Mouse (Mus musculus) adrenal gland, postnatal 10 days (tissue): Measurements from ENCODE around the gene Gm10401. TPM values are rescaled to one million over a fixed set of nuclear protein-coding genes. Genes with fewer than 3 reads are reported as not detected.

Source experiments
- DNase-seq: peaks from one replicate; pipeline ENCODE4 v3.0.0; 2021; ENCODE audit warnings: mixed read lengths
- total RNA-seq, 2 experiments: library from RNA; stranded (reverse); gene quantifications; 2 replicates each; pipeline ENCODE4 v1.2.3; 2021

Gm10401 gene
- total RNA-seq, 2 experiments from 2014 or later, result not detected

DNA sequence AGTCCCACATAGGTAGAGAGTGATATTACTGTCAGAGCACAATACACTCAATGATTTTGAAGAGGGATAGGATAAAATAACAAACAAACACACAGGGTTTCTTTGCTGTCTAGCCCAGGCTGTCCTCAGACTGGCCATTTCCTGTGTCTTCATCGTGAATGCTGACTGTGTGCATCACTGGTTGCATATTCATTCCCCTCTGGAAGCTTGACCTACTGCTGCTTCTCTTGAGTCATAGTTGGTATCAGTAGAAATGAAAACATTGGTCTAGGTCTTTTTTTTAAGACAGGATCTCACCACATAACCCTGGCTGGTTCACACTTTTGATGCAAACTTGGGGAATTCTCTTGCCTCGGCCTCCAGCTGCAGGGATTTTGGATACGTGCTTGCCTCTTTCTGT is 28.5 kb downstream of the Gm10401 start:
- no peak for DNase-seq

DNA sequence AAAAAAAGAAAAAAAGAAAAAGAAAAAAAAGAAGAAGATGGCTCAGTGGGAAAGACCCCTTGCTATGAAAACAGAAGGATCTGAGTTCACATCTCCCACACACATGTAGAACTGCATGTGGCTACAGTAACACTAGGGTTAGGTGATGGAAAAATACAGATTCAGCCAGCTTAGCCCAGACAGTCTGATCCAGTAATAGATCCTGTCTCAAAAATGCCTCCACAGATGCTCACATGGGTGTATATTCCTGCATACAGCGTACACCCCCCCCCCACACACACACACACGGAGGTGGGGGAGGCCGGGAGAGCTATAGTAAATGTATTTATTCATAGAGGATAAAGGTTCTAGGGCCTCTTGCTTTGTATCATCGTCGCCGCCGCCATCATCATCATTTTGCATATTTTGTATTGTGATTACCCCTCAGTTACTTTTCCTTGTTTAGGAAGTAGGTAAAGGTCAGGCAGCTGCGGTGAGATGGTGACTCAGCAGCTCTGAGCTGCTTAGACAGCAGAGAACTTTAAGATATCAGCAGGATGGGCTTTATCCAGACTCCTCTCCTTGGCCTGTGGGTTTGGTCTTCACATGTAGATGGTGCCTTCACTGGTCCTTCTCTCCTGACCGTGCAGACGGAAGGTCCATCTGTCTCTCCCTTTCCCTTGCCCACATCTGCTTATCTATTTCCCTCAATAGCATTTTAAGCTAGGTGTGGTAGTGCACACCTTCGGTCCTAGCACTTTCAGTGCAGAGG is 29.2 kb downstream of the Gm10401 start:
- no peak for DNase-seq

DNA sequence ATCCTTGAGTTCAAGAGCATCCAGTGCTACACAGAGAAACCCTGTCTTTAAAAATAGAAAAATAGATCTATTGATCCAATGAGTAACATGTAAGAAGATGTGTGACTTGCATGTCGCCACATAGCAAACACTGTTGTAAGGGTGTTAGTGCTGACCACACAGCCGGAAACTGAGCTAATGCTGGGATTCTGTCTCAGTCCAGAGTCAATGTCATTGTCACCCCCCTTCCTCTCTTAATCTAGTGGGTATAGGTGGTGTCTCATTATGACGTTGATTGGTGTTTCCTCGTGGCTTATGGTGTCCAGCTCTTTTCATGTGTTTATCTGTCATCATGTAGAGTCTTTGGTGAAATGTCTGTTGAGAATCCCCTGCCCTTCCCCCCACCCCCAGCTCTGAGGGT is 31.9 kb downstream of the Gm10401 start:
- no peak for DNase-seq

DNA sequence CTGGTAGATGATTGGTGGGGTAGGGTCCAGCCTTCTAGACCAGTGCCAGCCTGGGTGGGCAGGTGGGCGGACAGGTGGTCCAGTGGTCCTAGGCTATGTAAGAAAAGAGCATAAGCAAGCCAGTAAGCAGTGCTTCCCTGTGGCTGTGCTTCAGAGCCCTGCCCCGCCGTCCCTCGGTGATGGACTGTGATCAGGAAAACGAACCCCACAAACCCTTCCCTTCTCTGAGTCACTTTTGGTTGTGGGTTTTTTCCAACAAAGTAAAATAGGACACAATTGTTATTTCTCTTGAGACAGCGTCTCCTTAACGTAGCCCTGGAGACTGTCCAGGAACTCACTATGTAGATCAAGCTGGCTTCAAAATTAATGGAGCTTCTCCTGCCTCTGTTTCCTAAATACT is 34.7 kb downstream of the Gm10401 start:
- no peak for DNase-seq

DNA sequence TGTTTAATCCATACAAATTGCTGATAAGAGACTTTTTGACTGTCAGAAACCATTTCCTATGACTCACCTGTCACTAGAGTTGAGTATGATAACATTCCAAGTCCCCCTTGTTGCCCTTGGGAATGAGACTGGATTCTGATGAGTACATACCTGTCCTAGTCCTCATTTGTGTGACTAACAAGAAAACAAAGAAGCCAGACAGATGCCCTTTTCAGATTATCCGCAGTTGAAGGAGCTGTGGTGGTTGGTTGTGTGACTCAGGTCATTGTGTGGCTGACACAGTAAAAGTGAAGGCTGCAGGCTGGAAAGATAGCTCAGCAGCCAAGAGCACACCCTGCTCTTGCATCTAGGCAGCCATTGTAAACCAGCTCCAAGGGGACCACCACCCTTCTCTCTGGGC is 35.5 kb downstream of the Gm10401 start:
- no peak for DNase-seq

DNA sequence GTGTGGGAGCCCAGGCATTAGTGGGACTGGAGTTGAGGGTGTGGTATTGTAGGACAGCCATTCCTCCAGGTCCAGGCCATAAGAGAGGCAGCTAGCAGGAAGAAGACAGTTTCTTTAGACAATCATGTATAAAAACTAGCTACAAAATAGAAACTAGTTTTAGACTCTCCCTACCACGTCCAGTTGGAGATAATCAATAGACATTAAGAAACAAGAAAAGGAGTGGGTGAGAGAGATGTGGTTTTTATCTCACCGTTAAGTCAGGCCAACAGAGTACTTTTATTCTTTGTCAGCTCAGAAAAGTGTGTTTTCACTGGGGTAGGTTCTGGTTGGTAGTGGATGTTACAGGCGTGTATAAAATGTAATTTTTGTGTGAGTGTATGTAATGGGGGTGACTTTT is 37.1 kb downstream of the Gm10401 start:
- no peak for DNase-seq

DNA sequence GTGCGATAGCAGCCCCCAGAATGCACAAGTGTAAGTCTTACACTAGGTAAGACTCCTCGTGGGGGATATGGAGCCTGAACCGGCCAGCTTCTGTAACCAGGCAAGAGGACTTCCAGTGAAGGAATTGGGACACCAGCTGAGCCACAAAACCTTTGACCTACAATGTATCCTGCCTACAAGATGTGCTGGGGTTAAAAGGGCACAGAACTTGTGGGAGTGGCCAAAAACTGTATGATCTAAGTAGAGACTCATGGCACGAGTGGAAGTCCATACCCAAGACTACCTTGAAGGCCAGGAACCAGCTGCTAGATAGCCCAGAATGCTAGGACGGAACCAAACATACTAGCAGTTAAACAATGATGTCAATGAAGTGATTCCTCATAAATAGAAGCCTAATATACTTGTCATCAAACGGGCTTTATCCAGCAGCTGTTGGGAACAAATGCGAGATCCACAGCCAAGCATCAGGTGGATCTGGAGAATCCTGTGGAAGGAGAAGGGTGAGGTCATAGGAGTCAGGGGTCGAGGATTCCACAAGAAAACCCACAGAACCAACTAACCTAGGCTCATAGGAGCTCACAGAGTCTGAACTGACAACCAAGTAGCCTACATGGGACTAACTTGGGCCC is 37.9 kb downstream of the Gm10401 start:
- DNase-seq, result no peak

DNA sequence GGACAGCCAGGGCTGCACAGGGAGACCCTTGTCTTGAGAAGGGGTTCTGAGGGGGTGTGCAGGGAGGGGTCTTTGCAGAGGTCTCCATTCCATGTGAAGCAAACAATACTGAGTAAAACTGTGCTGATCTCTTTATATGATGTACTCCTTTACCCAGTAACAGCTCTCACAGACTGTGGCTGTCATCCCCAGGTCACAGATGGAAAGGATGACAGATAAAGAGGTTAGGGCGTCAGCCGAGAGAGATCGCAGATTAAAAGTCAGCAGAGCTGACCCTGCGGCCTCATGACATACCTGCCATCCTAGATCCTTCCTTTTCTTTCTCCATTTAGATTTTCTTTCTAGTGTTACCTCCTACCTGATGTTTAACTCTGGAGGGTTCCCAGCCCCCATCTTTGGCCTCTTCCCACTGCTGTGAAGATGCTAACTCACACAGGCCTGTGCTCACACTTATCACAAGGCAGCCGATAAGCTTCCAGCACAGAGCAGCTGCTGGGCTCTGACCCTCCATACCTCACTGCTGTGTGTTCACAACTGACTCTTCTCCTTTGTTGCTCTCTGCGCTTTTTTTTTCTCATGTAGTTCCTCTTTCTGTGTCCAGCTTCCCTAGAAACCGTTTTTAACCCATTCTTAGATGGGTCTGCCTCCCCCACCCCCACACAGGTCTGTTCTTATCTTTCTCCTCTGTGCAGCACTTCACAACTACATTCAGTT is 39.4 kb downstream of the Gm10401 start:
- DNase-seq, result no peak

DNA sequence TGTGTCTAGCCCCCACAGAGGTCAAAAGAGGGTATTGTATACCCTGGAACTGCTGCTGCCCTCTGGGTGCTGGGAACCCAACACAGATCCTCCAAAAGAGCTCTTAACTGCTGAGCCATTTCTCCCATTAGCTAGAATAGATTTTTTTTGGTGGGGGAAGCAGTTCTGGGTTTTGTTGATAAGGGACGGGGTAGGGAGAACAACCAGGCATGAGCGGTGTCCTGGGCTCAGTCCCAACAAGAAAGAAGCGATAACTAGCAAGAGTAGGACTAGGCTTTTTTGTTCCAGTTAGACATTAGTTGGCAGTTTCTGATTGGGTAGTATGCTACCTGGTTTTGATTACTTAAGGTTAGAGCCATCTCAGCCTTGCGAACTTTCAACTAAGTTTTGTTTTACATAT is 40.9 kb downstream of the Gm10401 start:
- DNase-seq, result no peak

DNA sequence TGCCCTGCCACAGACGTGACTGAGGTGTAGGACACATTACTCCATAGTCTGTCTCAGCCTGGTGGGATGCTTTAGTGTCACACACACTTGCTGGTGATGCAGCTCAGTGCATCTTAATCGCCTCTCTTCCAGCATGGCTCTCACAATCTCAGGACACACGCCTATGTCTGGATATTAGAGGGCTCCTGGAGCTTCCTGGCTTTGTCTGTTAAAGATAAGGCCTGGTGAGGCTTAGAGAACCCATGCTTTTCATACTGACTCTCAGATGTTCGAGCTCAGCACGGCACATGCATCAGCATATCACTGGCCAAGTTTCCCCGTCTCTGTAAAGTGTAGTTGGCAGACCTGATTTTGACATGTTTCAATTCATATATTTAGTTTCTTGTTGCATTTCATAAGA is 42.7 kb downstream of the Gm10401 start:
- no peak for DNase-seq

DNA sequence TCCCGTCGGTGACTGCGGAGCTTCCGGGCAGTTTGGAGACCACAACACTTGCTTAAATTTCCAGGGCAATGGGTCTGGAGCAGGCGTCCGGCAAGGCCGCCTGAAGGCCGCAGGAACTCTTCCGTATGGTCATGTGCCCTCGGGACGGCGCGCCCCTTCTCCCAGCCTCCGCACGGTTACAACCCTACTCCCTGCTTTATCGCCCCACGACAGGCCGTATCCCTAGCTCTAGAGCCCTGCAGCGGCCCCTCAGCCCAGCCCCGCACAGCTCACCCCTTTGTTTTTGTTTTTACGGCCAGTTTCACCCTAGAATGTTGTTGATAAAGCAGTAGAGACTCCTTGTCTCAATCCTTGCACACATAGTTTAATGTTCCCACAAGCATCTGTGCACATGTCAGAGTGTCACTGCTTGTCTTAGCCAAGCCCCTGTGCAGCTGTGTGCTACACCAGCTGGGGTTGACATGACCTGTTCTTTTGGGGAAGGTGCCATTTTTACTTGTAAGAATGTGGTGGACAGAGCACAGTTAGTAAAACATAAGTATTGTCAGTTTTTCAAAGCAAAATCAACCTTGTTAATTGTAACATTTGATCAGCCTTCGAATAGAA is 44.2 kb downstream of the Gm10401 start:
- no peak for DNase-seq

DNA sequence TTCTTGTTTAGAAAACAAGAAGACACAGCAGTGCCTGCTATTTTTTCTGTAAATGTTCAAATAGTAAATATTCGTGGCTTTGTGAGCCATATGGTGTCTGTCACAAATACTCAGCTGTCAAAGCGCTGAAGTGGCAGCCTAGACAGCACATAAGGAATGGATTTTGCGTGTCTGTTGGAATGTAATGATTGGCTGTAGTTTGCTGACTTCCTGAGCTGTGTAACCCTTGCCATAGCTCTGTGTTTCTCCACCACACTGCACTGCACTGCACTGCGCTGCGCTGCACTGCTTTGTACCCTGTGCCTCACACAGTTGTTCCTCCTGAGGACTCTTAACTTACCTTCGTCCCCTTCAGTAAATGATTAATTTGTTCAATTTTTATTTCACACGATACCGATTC is 45.5 kb downstream of the Gm10401 start:
- DNase-seq, result no peak

DNA sequence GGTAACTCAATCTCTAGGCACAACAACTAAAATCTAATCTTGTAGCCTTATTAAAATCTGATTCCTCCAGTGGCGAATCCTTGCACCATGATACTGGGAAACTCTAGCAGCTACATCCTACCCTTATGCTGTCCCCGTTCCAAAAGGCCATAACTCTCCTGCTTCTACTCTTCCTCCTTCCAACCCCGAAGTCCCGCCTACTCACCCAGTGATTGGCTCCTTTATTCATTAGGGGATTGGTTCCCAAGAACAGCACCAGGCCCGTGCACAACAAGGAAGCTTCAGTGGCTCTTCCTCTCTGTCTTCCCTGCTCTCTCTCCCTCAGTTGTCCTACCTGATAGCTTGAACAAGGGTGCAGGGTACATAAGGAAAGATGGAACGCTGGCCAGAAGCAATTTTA is 47.3 kb downstream of the Gm10401 start:
- DNase-seq, result no peak

DNA sequence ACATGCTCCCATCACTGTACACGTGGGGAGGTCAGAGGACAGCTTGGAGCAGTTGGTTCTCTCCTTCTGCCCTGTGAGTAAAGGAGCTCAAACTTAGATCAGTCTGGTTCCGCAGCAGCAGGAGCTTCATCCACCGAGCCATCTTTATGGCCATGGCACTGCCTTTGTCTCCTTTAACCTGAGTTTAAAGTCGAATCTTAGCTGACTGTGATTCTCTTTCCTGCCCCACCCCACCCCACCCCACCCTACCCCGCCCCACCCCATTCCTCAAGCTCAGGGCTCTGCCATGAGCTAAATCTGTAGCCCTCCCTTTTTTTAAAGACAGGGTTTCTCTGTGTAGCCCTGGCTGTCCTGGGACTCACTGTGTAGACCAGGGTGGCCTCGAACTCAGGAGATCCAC is 48.4 kb downstream of the Gm10401 start:
- no peak for DNase-seq

Other genes with a start within 250 kb of the Gm10401 start
- not detected for gene 4930519G04Rik, start 244.6 kb downstream of the Gm10401 start, total RNA-seq
- under 1 TPM in 1 of 2 experiments, not detected in 1; 0.21 TPM for gene Gm9936, start 239.6 kb downstream of the Gm10401 start, total RNA-seq
- 1 to 10 TPM; 4.3 to 8.2 TPM for gene Oasl2, start 201.4 kb downstream of the Gm10401 start, total RNA-seq
- gene Oasl1, start 175.1 kb downstream of the Gm10401 start, total RNA-seq, result 1 to 10 TPM in 1 of 2 experiments, under 1 TPM in 1; 0.70 to 1.5 TPM
- 10 to 100 TPM; 34.3 to 35.8 TPM for gene 2210016L21Rik, start 156.1 kb downstream of the Gm10401 start, total RNA-seq
- gene Hnf1a, start 127.2 kb downstream of the Gm10401 start, total RNA-seq, result 1 to 10 TPM; 1.7 to 3.3 TPM
- 10 to 100 TPM; 54.7 to 63.1 TPM for gene Sppl3, start 87.2 kb downstream of the Gm10401 start, total RNA-seq
- gene Acads, start 21.1 kb upstream of the Gm10401 start, total RNA-seq, result 100 to 1,000 TPM; 356 to 367 TPM
- 10 to 100 TPM; 31.8 to 34.1 TPM for gene Unc119b, start 36.7 kb upstream of the Gm10401 start, total RNA-seq
- gene Mlec, start 59.9 kb upstream of the Gm10401 start, total RNA-seq, result 100 to 1,000 TPM; 160 to 163 TPM
- 1 to 10 TPM; 4.1 to 4.4 TPM for gene Cabp1, start 96.1 kb upstream of the Gm10401 start, total RNA-seq
- gene Pop5, start 137.5 kb upstream of the Gm10401 start, total RNA-seq, result 10 to 100 TPM; 86.6 to 97.6 TPM
- 100 to 1,000 TPM; 228 to 254 TPM for gene Rnf10, start 174.6 kb upstream of the Gm10401 start, total RNA-seq
- 100 to 1,000 TPM in 1 of 2 experiments, 10 to 100 TPM in 1; 90.7 to 114 TPM for gene Coq5, start 181.4 kb upstream of the Gm10401 start, total RNA-seq
- 100 to 1,000 TPM; 243 to 258 TPM for gene Dynll1, start 202.7 kb upstream of the Gm10401 start, total RNA-seq
- 10 to 100 TPM; 67.1 to 70.7 TPM for gene Srsf9, start 228.9 kb upstream of the Gm10401 start, total RNA-seq
- gene Gatc, start 242.9 kb upstream of the Gm10401 start, total RNA-seq, result 10 to 100 TPM; 19.1 to 20.1 TPM
- 10 to 100 TPM; 28.5 to 30.1 TPM for gene Triap1, start 242.9 kb upstream of the Gm10401 start, total RNA-seq